26 mouse cellular contexts compared by ENCODE assay signal in the genomic region with DNA sequence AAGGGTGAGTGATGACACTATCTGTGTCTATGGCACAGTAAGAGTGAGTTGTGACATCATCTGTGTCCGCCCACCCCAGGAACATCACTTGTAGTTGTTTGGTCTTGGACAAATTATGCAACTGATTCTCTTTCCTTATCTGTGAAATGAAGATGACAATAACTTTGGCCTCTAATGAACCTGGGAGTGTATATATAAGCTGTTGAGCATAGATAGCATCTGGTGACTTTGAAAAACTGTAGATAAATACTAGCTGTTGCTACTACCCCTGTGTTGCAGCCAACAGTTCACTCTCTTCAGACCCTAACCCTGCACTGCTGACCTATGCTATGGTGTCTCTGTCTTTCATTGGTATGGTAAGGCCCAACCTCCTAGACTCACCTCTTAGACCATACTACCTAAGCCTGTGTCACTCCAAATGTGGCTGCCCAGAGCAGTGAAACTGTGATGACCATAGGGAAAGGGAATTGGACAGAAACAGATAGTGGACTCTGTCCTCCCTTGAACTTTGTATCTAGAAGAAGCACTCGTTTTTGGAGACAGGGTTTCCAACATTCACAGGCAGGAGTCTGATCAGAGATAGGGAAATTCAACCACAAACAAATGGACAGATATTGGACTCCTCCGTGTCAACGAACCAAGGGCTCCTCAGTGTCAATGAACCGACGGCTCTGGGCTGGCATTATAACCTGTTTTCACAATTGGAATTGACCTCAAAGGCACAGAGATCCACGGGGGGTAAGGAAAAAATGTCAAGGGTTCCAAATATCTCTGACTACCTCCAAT. TPM values are rescaled to one million over a fixed set of nuclear protein-coding genes. Genes with fewer than 3 reads are reported as not detected.
"Had no signal": no experiment of that assay in that cellular context is flagged by ENCODE, and none has a peak within 500 bp of the region (broad histone marks: within the 10 kb centered on the region; RNA-seq: fewer than 3 reads in every experiment).

No protein-coding gene starts in this region.

- ATAC-seq: hindbrain, postnatal 0 days; inflammation-experienced regulatory T-cells, adult 6 months; lung, postnatal 0 days; midbrain, embryonic 13.5 days had no signal

- DNase-seq: kidney, adult 11 months; kidney, postnatal 4 days; layer of hippocampus, adult 9-11 months; lung, embryonic 14.5 days; right cerebral cortex, adult 18-20 months; right cerebral cortex, postnatal 14 days; right cerebral cortex, postnatal 4 days; spleen, adult 18-20 months; thymus, postnatal 25 days had no signal

- H3K4me2 ChIP-seq: lung, embryonic 14.5 days; midbrain, embryonic 13.5 days; stomach, embryonic 15.5 days had no signal

- H3K4me3 ChIP-seq: layer of hippocampus, adult 2 months; midbrain, embryonic 13.5 days; stomach, embryonic 15.5 days had no signal

- H3K27me3 ChIP-seq: midbrain, embryonic 13.5 days; stomach, embryonic 15.5 days had no signal

- H3K27ac ChIP-seq: hindbrain, postnatal 0 days; kidney, postnatal 0 days; layer of hippocampus, adult 2 months; liver, embryonic 14.5 days; macrophage; midbrain, embryonic 13.5 days; stomach, embryonic 15.5 days had no signal

- H3K36me3 ChIP-seq: midbrain, embryonic 13.5 days; stomach, embryonic 15.5 days had no signal

- H3K9ac ChIP-seq: liver, embryonic 14.5 days; lung, embryonic 14.5 days; midbrain, embryonic 13.5 days; stomach, embryonic 15.5 days had no signal

- H3K9me3 ChIP-seq: midbrain, embryonic 13.5 days; stomach, embryonic 15.5 days had no signal

- H3K4me1 ChIP-seq: midbrain, embryonic 13.5 days; stomach, embryonic 15.5 days had no signal

RNA-seq across cellular contexts. Expression of gene Slc2a2, which starts 16.4 kb away (rescaled TPM):
- total RNA-seq: hindbrain, postnatal 0 days; layer of hippocampus, adult 2 months; layer of hippocampus, postnatal 25 days; left cerebral cortex, adult 18-20 months; left cerebral cortex, postnatal 10 days; left cerebral cortex, postnatal 36 days; megakaryocyte, adult 5-6 weeks; midbrain, postnatal 0 days had no signal
- polyA plus RNA-seq: limb, embryonic 11.5 days; macrophage; midbrain, embryonic 13.5 days; midbrain, postnatal 0 days; neural tube, embryonic 11.5 days had no signal
